Mouse (Mus musculus) midbrain, embryonic 10.5 days (tissue): ENCODE measurements around the gene Memo1. TPM values are rescaled to one million over a fixed set of nuclear protein-coding genes. Genes with fewer than 3 reads are reported as not detected.

ENCODE experiments used
- DNase-seq: peaks from one replicate; pipeline ENCODE4 v3.0.0-alpha.2; 2017; ENCODE audit warnings: low spot score
- H3K27ac ChIP-seq: fragments of 300-500 bp; sonication (generic); replicated peaks from 2 replicates; pipeline ENCODE4 v1.5.1; 2016; ENCODE audit warnings: mild to moderate bottlenecking
- H3K27me3 ChIP-seq: fragments of 300-500 bp; sonication (generic); 2 replicates; pipeline ENCODE4 v1.6.1; 2016; ENCODE audit warnings: low read depth, mild to moderate bottlenecking; ENCODE audit not compliant: poor library complexity, severe bottlenecking
- H3K36me3 ChIP-seq: fragments of 300-500 bp; sonication (generic); 2 replicates; pipeline ENCODE4 v1.6.1; 2016; ENCODE audit warnings: mild to moderate bottlenecking, moderate library complexity
- H3K4me1 ChIP-seq: fragments of 300-500 bp; sonication (generic); 2 replicates; pipeline ENCODE4 v1.6.1; 2016
- H3K4me3 ChIP-seq: fragments of 300-500 bp; sonication (generic); 2 replicates; pipeline ENCODE4 v1.5.1; 2016; ENCODE audit warnings: mild to moderate bottlenecking, moderate library complexity
- H3K9me3 ChIP-seq: fragments of 300-500 bp; sonication (generic); replicated peaks from 2 replicates; pipeline ENCODE4 v1.6.1; 2016; ENCODE audit warnings: mild to moderate bottlenecking
- WGBS: fragments of 180-500 bp; shearing (Covaris S2); methylation state at CpG from one replicate; pipeline ENCODE4 v1.1.7; 2016; 5-methylcytosine and 5-hydroxymethylcytosine counted together
- polyA plus RNA-seq: library from polyadenylated mRNA; unstranded; fragments of >200 nt; fragmentation: Nextera tagmentation; extraction: Ambion mirVana; gene quantifications from 2 replicates; pipeline ENCODE4 v1.2.1, GENCODE M21; 2016

Gene Memo1
- polyA plus RNA-seq, 1 experiment from 2014 or later, result 99.8 TPM

- peaks cover 18% of the 10 kb centered on the region for H3K9me3 ChIP-seq
- H3K27me3 ChIP-seq, result no peaks in the 10 kb centered on the region
- peaks cover 20% of the 10 kb centered on the region for H3K36me3 ChIP-seq
- peaks cover 27% of the 10 kb centered on the region for H3K4me1 ChIP-seq
- H3K4me3 ChIP-seq, result no peak overlapping the region
- no peak for DNase-seq
- 93% methylated on average over 2 of the region's 2 CpGs for WGBS
- no peak overlapping the region for H3K27ac ChIP-seq
Observed at GRCm38 (mm10) chr17:74288626-74289025, 6.7 kb downstream of the Memo1 start.

GRCm38 (mm10) chr17:74286140-74286730 lies 9.1 kb downstream of the Memo1 start:
- no peak for DNase-seq
- no peak overlapping the region for H3K27ac ChIP-seq
- H3K9me3 ChIP-seq, result peaks cover 18% of the 10 kb centered on the region
- WGBS, result 90% methylated on average over 4 of the region's 4 CpGs
- H3K4me1 ChIP-seq, result peaks cover 6% of the 10 kb centered on the region
- no peaks in the 10 kb centered on the region for H3K27me3 ChIP-seq
- no peak overlapping the region for H3K4me3 ChIP-seq
- peaks cover 25% of the 10 kb centered on the region for H3K36me3 ChIP-seq

GRCm38 (mm10) chr17:74285730-74286129 lies 9.6 kb downstream of the Memo1 start:
- Histone ChIP-seq H3K4me3 (no peak overlapping the region), H3K27me3 (no peaks in the 10 kb centered on the region), H3K9me3 (peaks cover 18% of the 10 kb centered on the region), H3K27ac (no peak overlapping the region), H3K4me1 (peaks cover under 1% of the 10 kb centered on the region), H3K36me3 (peaks cover 30% of the 10 kb centered on the region)
- no peak for DNase-seq
- WGBS, result 89% methylated on average over 2 of the region's 2 CpGs

GRCm38 (mm10) chr17:74284397-74285115 lies 10.8 kb downstream of the Memo1 start:
- WGBS, result 94% methylated on average over 2 of the region's 2 CpGs
- H3K4me3 ChIP-seq, result no peak overlapping the region

GRCm38 (mm10) chr17:74282024-74282423 lies 13.3 kb downstream of the Memo1 start:
- no peaks in the 10 kb centered on the region for H3K27me3 ChIP-seq
- H3K9me3 ChIP-seq, result no peaks in the 10 kb centered on the region
- H3K4me1 ChIP-seq, result no peaks in the 10 kb centered on the region
- H3K4me3 ChIP-seq, result no peak overlapping the region
- H3K36me3 ChIP-seq, result peaks cover 16% of the 10 kb centered on the region
- H3K27ac ChIP-seq, result no peak overlapping the region
- WGBS, result 91% methylated on average over 3 of the region's 3 CpGs
- DNase-seq, result no peak

More at GRCm38 (mm10) chr17:74284397-74285115, 10.8 kb downstream of the Memo1 start:
- Histone ChIP-seq H3K27ac (no peak overlapping the region), H3K36me3 (peaks cover 36% of the 10 kb centered on the region), H3K4me1 (no peaks in the 10 kb centered on the region), H3K27me3 (no peaks in the 10 kb centered on the region), H3K9me3 (peaks cover 18% of the 10 kb centered on the region)
- DNase-seq, result no peak

GRCm38 (mm10) chr17:74278966-74279869 lies 16.1 kb downstream of the Memo1 start:
- Histone ChIP-seq H3K4me3 (no peak overlapping the region), H3K27me3 (no peaks in the 10 kb centered on the region), H3K9me3 (no peaks in the 10 kb centered on the region), H3K36me3 (peaks cover 35% of the 10 kb centered on the region), H3K4me1 (no peaks in the 10 kb centered on the region), H3K27ac (no peak overlapping the region)
- DNase-seq, result no peak
- 94% methylated on average over 8 of the region's 8 CpGs for WGBS

- H3K4me1 ChIP-seq, result no peaks in the 10 kb centered on the region
- no peak overlapping the region for H3K27ac ChIP-seq
- no peak overlapping the region for H3K4me3 ChIP-seq
- H3K27me3 ChIP-seq, result no peaks in the 10 kb centered on the region
- H3K9me3 ChIP-seq, result peaks cover 11% of the 10 kb centered on the region
- WGBS, result 90% methylated on average over 3 of the region's 3 CpGs
- H3K36me3 ChIP-seq, result peaks cover 34% of the 10 kb centered on the region
- DNase-seq, result no peak
Observed at GRCm38 (mm10) chr17:74274471-74274870, 20.9 kb downstream of the Memo1 start.

- WGBS, result 84% methylated on average over 16 of the region's 16 CpGs
- no peak for DNase-seq
- H3K9me3 ChIP-seq, result peaks cover 17% of the 10 kb centered on the region
- no peak overlapping the region for H3K27ac ChIP-seq
- peaks cover 49% of the 10 kb centered on the region for H3K36me3 ChIP-seq
- no peak overlapping the region for H3K4me3 ChIP-seq
- H3K4me1 ChIP-seq, result no peaks in the 10 kb centered on the region
- H3K27me3 ChIP-seq, result no peaks in the 10 kb centered on the region
Observed at GRCm38 (mm10) chr17:74272683-74273205, 22.6 kb downstream of the Memo1 start.

GRCm38 (mm10) chr17:74271541-74272268 lies 23.6 kb downstream of the Memo1 start:
- H3K9me3 ChIP-seq, result peaks cover 17% of the 10 kb centered on the region
- no peak overlapping the region for H3K4me3 ChIP-seq
- DNase-seq, result no peak
- WGBS, result 94% methylated on average over 3 of the region's 3 CpGs
- peaks cover 48% of the 10 kb centered on the region for H3K36me3 ChIP-seq
- H3K27ac ChIP-seq, result no peak overlapping the region
- H3K4me1 ChIP-seq, result peaks cover 5% of the 10 kb centered on the region; the same call in 1 of the 2 replicates
- H3K27me3 ChIP-seq, result no peaks in the 10 kb centered on the region

GRCm38 (mm10) chr17:74270205-74270604 lies 25.1 kb downstream of the Memo1 start:
- peaks cover 36% of the 10 kb centered on the region for H3K36me3 ChIP-seq
- peaks cover 18% of the 10 kb centered on the region for H3K4me1 ChIP-seq
- H3K4me3 ChIP-seq, result no peak overlapping the region
- 90% methylated on average over 2 of the region's 2 CpGs for WGBS
- H3K27ac ChIP-seq, result no peak overlapping the region
- peaks cover 17% of the 10 kb centered on the region for H3K9me3 ChIP-seq
- H3K27me3 ChIP-seq, result no peaks in the 10 kb centered on the region
- no peak for DNase-seq

- H3K36me3 ChIP-seq, result peaks cover 27% of the 10 kb centered on the region
- no peak overlapping the region for H3K27ac ChIP-seq
- H3K4me3 ChIP-seq, result no peak overlapping the region
- peaks cover 37% of the 10 kb centered on the region for H3K4me1 ChIP-seq
- H3K27me3 ChIP-seq, result no peaks in the 10 kb centered on the region
- H3K9me3 ChIP-seq, result peaks cover 14% of the 10 kb centered on the region
- DNase-seq, result no peak
- 91% methylated on average over 11 of the region's 11 CpGs for WGBS
Observed at GRCm38 (mm10) chr17:74267415-74268180, 27.7 kb downstream of the Memo1 start.
